Mouse (Mus musculus) cerebellum, adult 2 months (tissue): ENCODE measurements around the gene Shf.

ENCODE experiments used
- CTCF ChIP-seq: fragments of 200-500 bp; IDR thresholded peaks from 2 replicates; pipeline ENCODE4 v1.5.1; 2011; ENCODE audit warnings: low read depth, mild to moderate bottlenecking, control low read depth, low read length, moderate library complexity, borderline replicate concordance; ENCODE audit not compliant: insufficient read depth
- POLR2A ChIP-seq: fragments of 200-500 bp; IDR thresholded peaks from 2 replicates; pipeline ENCODE4 v1.6.1; 2011; ENCODE audit warnings: low read length, control low read depth, borderline replicate concordance; ENCODE audit not compliant: insufficient read depth

DNA sequence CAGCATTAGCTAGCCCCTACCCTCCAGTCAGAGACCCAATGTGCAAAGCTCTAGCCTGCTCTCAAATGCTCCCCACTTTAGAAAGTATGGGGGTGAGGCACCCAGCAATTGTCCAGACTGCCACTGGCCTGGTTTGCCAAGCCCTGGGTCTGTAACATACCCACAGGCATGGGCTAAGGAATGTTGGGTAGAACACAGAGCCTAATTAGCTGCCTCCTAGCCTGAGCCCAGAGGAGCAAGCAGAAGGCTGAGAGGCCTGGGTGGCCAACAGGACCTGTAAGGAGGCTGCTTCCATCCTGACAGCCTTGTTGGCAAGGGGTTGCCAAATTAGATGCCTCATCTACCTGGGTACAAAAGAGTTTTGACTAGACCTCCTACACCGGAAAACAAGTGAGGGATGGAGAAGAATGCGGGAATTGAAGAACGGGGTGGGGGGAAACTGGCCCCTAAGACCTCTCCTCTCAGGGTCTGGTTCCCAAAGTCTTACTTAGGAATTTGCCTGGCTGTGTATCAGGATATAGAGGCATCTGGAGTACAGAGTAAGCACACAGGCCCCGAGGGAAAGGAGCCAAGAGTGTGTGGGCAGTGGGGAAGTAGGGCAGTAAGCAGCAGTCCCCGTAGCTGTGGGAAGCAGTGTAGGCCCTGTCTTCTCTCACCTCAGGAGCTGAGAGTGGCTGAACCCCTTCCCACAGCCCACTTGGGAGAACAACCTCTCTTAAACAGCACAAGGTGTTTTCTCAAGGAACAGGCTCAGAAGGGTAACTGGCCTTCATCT lies 17.6 kb downstream of the Shf start:
- TF ChIP-seq CTCF: no peak
- TF ChIP-seq POLR2A: no peak
